Mouse (Mus musculus) hindbrain, embryonic 13.5 days (tissue): ENCODE data around the gene Fam89b. TPM values are rescaled to one million over a fixed set of nuclear protein-coding genes. Genes with fewer than 3 reads are reported as not detected.
A peak's percentile ranks its signal among the peaks of the same experiment; 100 is the strongest.

Source experiments
- ATAC-seq: fragments of 200-750 bp; cut with Nextera tagmentation; 2 replicates; pipeline ENCODE4 v1.8.0; 2017; ENCODE audit warnings: moderate TSS enrichment; ENCODE audit not compliant: low FRiP score
- H3K27ac ChIP-seq: fragments of 300-500 bp; sonication (generic); 2 replicates; pipeline ENCODE4 v1.5.1; 2015; ENCODE audit warnings: inconsistent platforms, mild to moderate bottlenecking, moderate library complexity
- H3K27me3 ChIP-seq: fragments of 300-500 bp; sonication (generic); 2 replicates; pipeline ENCODE4 v1.6.1; 2015; ENCODE audit warnings: mild to moderate bottlenecking, inconsistent platforms
- H3K36me3 ChIP-seq: fragments of 300-500 bp; sonication (generic); 2 replicates; pipeline ENCODE4 v1.6.1; 2015; ENCODE audit warnings: mild to moderate bottlenecking, inconsistent platforms
- H3K4me1 ChIP-seq: fragments of 300-500 bp; sonication (generic); replicated peaks from 2 replicates; pipeline ENCODE4 v1.6.1; 2015; ENCODE audit warnings: inconsistent platforms
- H3K4me2 ChIP-seq: fragments of 300-500 bp; sonication (generic); 2 replicates; pipeline ENCODE4 v1.6.1; 2015; ENCODE audit warnings: inconsistent platforms, mild to moderate bottlenecking, moderate library complexity
- H3K4me3 ChIP-seq: fragments of 300-500 bp; sonication (generic); 2 replicates; pipeline ENCODE4 v1.5.1; 2015; ENCODE audit warnings: mild to moderate bottlenecking, inconsistent platforms
- H3K9ac ChIP-seq: fragments of 300-500 bp; sonication (generic); 2 replicates; pipeline ENCODE4 v1.6.1; 2015; ENCODE audit warnings: mild to moderate bottlenecking, inconsistent platforms
- H3K9me3 ChIP-seq: fragments of 300-500 bp; sonication (generic); 2 replicates; pipeline ENCODE4 v1.6.1; 2016; ENCODE audit warnings: inconsistent platforms
- WGBS: fragments of 180-500 bp; shearing (Covaris S2); methylation state at CpG from one replicate; pipeline ENCODE4 v1.1.7; 2015; 5-methylcytosine and 5-hydroxymethylcytosine counted together
- polyA plus RNA-seq: library from polyadenylated mRNA; unstranded; fragments of >200 nt; fragmentation: Nextera tagmentation; extraction: Ambion mirVana; gene quantifications from 2 replicates; pipeline ENCODE4 v1.2.1, GENCODE M21; 2015

Gene Fam89b
- polyA plus RNA-seq, 1 experiment from 2014 or later: 184 TPM

DNA sequence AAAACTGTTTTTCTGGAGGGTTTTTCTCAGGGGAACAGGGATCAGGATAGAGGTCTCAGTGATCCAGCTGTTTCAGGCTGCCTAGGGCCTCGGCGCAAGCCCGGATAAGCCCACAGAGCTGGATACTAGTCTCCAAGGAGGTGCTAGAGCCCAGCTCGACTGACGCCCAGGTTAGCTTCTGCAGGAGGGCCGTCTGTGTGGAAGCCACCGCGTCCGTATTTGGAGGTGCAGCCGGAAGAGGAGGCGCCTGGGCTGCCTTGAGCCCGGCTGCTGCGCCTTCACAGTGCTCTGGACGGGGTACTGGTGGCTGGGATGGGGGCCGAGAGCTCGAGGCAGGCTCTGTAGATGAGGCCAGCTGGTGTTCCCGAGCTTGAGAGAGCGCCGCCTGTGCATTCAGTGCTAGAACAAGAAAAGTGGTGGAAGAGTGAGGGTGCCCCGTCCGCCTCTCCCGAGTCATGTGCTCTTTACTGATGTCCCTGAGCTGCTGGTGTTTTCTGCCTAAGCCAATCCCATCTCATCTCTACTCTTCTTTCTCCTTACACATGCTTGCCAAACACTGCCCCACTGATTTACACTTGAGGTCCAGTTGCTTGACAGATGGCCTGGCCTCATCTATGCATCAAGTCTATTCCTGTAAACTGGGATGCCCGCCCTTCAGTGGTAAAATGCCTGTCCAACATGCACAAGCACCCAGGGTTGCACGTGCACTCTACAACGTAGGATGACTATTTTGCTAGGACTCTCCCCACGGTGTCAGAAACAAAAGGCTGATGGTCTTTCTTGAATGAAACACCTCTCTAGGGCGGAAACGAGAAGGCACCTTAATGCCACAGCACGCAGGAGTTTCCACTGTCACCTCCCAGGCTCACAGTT is 1.1 kb upstream of the Fam89b start:
- Histone ChIP-seq H3K9me3 (no peaks in the 10 kb centered on the region), H3K4me2 (peak overlapping the region; percentile 99), H3K4me3 (peak overlapping the region; percentile 96), H3K27me3 (peaks cover 15% of the 10 kb centered on the region), H3K36me3 (peaks cover 6% of the 10 kb centered on the region), H3K27ac (peak overlapping the region; percentile 98), H3K4me1 (peaks cover 54% of the 10 kb centered on the region), H3K9ac (peak overlapping the region; percentile 84)
- 78% methylated on average over 29 of the region's 29 CpGs for WGBS
- ATAC-seq: no peak

DNA sequence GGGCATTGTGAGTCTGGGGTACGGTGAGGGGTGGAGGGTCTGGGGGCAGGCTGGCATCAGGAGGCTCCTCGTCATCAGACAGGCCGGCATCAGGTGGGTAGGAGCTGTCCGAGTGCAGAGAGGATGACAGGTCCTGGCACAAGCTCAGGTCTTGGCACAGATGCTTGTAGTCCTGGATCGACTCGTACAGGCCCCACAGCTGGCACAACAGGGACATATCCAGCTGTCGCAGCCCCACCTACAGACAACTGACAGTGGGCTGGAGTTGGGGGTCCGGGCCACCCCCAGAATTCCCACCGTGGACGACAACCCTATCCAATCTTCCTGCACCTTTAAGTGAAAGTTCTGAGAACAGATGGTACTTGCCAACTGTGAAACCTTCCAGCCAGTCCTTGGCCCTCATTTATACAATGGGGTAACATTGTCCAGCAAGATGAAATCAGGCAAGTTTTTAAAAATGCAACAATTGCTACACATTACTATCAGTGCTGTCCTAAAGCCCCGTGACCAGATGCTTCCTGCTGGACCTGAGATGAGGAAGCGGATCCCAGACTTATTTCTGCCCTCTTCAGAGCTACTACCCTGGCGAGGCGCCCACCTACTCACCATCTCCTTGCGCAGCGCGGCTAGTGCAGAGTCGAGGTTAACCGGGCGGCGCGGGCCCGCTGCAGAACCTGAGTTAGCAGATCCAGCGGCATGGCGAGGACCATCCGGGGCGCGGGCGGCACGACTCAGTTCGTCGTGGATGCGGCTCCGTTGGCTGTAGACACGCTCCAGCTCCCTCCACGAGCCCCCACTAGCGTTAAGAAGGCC is 616 bp downstream of the Fam89b start:
- Histone ChIP-seq H3K27me3 (no peaks in the 10 kb centered on the region; the same call in 1 of the 2 replicates), H3K4me3 (peak overlapping the region; percentile 96)
- 7% methylated on average over 37 of the region's 37 CpGs for WGBS

DNA sequence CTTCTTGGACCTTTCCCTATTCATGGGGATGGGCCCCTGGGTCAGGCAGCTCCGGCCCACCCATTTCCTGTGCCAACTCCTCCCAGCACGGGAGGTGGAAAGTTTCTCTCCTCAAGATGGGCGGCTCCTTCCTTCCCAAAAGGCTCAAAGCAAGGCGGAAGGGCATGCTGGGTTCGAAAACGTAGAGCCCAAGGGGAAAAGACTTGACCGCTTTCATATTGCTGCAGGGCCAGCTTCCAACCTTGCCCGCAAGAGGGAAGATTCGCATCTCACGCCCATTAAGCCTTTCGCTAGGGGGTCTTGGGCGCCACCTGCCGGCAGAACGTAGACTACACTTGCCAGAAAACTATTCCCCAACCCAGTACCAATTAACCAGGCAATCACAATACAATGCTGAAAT is 1.8 kb downstream of the Fam89b start:
- peaks cover 30% of the 10 kb centered on the region for H3K36me3 ChIP-seq
- H3K4me3 ChIP-seq: peak overlapping the region; percentile 96
- H3K27me3 ChIP-seq: no peaks in the 10 kb centered on the region
- no peak for ATAC-seq
- H3K9ac ChIP-seq: peak overlapping the region; percentile 100
- H3K4me2 ChIP-seq: peak overlapping the region; percentile 99
- H3K4me1 ChIP-seq: peaks cover 67% of the 10 kb centered on the region
- H3K9me3 ChIP-seq: no peaks in the 10 kb centered on the region
- peak overlapping the region; percentile 98 for H3K27ac ChIP-seq
- 3% methylated on average over 14 of the region's 14 CpGs for WGBS

More for the DNA sequence above, 616 bp downstream of the Fam89b start:
- Histone ChIP-seq H3K4me2 (peak overlapping the region; percentile 99), H3K9me3 (no peaks in the 10 kb centered on the region), H3K4me1 (peaks cover 67% of the 10 kb centered on the region), H3K27ac (peak overlapping the region; percentile 98), H3K9ac (peak overlapping the region; percentile 100), H3K36me3 (peaks cover 22% of the 10 kb centered on the region)
- peak; percentile 23 for ATAC-seq

DNA sequence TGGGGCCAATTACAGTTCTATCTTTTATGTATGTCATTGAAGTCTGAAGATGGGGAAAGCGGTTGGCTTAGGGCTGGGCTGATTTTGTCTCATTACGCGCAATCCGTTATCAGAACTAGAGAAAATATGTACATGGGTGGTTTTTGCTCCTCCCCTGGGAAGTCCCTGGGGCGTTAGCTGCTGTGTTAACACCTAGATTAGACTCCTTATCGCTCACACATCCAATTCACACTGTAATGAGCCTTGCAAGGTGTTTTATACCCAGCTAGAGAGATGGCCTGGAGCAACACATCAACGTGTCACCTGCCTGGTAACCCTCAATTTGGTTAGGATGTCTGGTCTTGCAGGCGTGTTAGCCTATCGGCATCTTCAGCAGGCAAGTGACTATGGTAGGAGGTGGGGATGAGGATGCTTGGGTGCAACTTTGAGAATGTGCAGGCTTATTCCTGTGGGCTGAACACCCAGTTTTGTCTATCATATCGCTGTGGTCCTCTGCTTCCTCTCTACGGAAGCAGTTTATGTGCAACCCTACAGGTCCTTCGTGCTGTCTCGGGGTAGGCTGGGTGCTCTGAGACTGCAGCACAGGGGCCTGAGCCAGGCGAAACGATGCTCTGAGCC is 2.4 kb downstream of the Fam89b start:
- H3K9ac ChIP-seq: peak overlapping the region; percentile 100
- H3K36me3 ChIP-seq: peaks cover 36% of the 10 kb centered on the region
- H3K4me1 ChIP-seq: peaks cover 67% of the 10 kb centered on the region
- no peak for ATAC-seq
- no peaks in the 10 kb centered on the region for H3K9me3 ChIP-seq
- H3K4me2 ChIP-seq: peak overlapping the region; percentile 99
- peak overlapping the region; percentile 96 for H3K4me3 ChIP-seq
- H3K27me3 ChIP-seq: no peaks in the 10 kb centered on the region
- peak overlapping the region; percentile 44; the same call in 1 of the 2 replicates for H3K27ac ChIP-seq
- WGBS: 82% methylated on average over 15 of the region's 15 CpGs

DNA sequence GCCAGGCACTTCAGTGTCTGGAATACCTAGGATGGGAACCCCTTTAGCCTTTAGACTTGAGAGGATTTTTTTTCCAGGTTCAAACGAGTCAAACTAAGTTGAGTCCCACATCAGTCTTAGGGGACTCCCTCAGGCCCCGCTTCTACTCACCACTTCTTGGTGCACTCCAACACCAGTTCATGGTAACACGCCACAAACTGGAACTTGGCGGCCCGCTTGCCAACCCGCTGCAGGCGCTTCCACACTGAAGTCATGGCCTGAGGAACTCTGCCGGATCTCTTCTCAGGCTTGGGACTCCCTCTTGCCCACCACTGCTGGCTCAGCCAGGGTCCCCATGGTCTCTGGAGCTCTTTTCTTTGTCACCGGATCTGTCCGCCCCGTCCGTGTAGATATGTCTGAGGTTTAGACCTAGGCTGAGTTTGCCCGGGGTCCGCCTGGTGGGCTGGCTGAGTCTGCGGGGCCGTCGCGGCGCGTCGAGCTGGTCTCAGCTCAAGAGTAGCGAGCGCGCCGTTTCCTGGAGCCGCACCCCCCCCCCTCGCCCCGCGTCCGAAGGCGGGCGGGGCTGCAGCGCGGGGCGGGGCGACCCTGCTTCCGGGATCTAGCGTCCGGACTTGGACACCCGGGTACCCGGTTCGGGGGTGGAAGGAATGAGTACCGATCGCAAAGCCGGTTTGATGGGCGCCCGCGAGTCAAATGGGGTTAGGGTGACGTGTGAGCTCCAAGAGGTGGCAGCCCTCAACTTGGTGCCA is 3.5 kb downstream of the Fam89b start, which contains the start of gene Ehbp1l1:
TSS of gene Ehbp1l1 (minus strand) at position 551 of the 749 bp plus-strand sequence.
- H3K36me3 ChIP-seq: peaks cover 47% of the 10 kb centered on the region

DNA sequence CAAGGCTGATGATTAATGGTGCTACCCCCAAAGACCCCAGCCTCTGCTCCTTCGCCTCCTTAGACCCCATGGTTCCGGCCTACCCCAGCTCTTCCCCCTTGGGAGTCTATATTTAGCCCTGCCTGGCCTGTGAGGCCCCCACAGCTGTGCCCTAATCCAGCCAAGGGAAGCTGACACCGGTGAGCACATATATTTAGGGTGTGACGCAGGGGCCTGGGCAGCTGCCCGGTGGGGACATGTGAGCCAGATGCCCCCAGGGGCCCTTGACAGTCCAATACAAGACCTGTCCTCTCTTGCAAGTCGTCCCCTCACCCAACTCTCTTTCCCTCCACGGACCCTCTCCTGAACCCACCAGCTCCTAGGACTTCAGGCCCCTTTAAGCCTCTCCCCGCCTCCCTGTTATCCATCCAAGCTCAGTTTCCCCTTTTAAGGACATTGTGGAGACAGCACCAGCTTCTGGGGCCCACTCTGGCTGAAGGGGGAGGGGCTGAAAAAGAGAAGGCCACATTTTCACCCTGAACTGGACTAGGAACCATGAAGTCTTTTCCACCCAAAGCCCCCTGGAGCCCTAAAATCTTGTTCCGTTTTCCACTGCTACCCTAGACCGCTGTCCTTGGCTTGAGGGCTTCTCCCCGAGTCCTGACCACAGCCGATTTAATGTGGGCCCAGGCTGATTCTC is 4.3 kb downstream of the Fam89b start:
- 77% methylated on average over 12 of the region's 12 CpGs for WGBS
- peaks cover 52% of the 10 kb centered on the region for H3K4me1 ChIP-seq
- peak overlapping the region; percentile 96 for H3K4me3 ChIP-seq
- H3K27ac ChIP-seq: no peak overlapping the region
- no peaks in the 10 kb centered on the region for H3K27me3 ChIP-seq
- ATAC-seq: no peak
- peak overlapping the region; percentile 99 for H3K4me2 ChIP-seq
- no peaks in the 10 kb centered on the region for H3K9me3 ChIP-seq
- peak overlapping the region; percentile 100 for H3K9ac ChIP-seq
- H3K36me3 ChIP-seq: peaks cover 55% of the 10 kb centered on the region

More for the DNA sequence above, 3.5 kb downstream of the Fam89b start, which contains the start of gene Ehbp1l1:
- Histone ChIP-seq H3K27ac (0 out of 2 replicates have a peak within 1 kb of the TSS, but pooled peaks have one; percentile 44), H3K4me3 (peak within 1 kb of the TSS; percentile 96), H3K9ac (peak within 1 kb of the TSS; percentile 100), H3K4me2 (peak within 1 kb of the TSS; percentile 99), H3K4me1 (peaks cover 60% of the 10 kb centered on the region), H3K9me3 (no peaks in the 10 kb centered on the region), H3K27me3 (no peaks in the 10 kb centered on the region)
- WGBS: 17% methylated on average over 45 of the region's 49 CpGs
- no peak for ATAC-seq

DNA sequence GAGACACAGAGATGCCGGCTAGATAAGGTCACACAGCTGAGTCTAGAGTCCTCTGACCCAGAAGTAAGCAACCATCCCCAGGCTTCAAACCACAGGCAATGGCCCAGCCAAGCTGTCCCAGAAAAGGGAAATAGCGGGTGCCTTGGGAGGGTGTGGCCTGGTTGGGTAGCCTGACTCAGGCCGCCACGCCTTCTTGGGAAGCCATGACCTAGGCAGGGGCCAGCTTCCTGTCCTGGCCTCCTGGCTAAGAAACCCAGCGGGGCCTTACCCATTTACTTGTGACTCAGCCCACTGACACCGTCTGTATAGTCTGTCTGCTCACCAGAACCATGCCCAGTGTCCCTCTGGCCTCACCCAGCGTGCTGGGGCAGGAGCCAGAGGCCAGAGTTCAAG is 4.9 kb downstream of the Fam89b start:
- H3K4me3 ChIP-seq: peak overlapping the region; percentile 96; the same call in 1 of the 2 replicates
- H3K36me3 ChIP-seq: peaks cover 61% of the 10 kb centered on the region
- peak overlapping the region; percentile 100 for H3K9ac ChIP-seq
- no peaks in the 10 kb centered on the region for H3K27me3 ChIP-seq
- H3K27ac ChIP-seq: no peak overlapping the region
- H3K4me1 ChIP-seq: peaks cover 46% of the 10 kb centered on the region
- H3K9me3 ChIP-seq: no peaks in the 10 kb centered on the region
- no peak for ATAC-seq
- H3K4me2 ChIP-seq: peak overlapping the region; percentile 99
- WGBS: 67% methylated on average over 7 of the region's 7 CpGs

DNA sequence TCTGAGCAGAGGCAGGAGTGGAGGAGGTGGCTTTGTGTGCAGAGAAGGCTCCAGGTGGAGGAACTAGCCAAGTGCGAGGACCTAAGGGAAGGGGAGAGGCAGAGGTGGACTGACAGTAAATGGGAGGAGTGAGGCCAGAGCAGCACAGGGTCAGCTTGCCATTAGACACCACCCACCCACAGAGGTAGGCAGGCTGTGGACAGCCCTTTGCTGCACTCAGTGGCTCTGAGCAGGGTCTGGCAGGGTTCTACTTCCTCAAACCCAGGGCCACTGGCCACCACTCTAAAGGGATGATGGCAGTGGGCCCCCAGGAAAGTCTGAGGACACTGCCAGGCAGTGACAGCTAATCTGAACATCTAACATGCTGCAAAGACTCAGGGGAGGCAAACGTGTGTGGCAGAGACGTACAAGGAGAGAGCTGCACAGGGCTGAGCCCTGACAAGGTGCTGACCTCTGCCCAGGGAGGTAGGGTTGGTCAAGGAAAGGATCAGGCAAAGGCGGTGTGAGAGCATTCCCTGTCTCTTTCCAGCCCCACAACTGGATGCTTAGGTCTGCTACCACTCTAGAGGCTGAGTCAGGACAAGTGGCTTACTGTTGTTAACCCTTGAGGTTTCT is 5.4 kb downstream of the Fam89b start:
- Histone ChIP-seq H3K4me2 (peak overlapping the region; percentile 99; the same call in 1 of the 2 replicates), H3K9ac (peak overlapping the region; percentile 100; the same call in 1 of the 2 replicates), H3K27ac (no peak overlapping the region), H3K4me3 (no peak overlapping the region), H3K9me3 (no peaks in the 10 kb centered on the region), H3K4me1 (peaks cover 46% of the 10 kb centered on the region), H3K27me3 (no peaks in the 10 kb centered on the region), H3K36me3 (peaks cover 66% of the 10 kb centered on the region)
- ATAC-seq: no peak
- 72% methylated on average over 4 of the region's 4 CpGs for WGBS

DNA sequence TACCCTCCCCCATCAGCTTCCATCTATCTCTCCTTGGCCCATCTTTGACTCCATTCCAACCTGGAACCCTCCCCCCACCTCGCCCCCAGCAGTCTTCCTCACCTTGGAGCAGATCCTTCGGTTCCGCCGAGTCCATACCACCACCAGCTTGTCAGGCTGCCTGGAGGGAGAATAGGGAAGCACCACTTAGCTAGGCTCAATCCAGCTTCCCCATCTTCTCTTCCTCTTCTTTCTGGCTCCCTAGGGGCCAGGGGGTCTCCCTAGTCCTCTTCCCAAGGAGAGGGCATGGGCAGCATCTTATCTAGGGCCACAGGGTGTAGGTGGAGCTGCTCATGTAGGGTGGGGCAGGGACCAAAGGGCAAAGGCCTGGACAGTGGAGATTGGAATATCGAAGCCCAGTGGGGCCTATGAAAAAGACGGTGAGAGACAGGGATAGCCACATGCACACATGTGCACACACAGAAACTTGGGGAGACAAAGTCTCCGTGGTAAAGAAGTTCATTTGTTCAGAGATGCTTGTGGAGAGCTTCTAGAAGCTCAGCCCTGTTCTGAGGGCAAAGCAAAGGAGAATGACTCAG is 6.5 kb downstream of the Fam89b start:
- WGBS: 91% methylated on average over 7 of the region's 7 CpGs
- Histone ChIP-seq H3K9me3 (no peaks in the 10 kb centered on the region), H3K9ac (no peak overlapping the region; the same call in 1 of the 2 replicates), H3K4me1 (peaks cover 37% of the 10 kb centered on the region), H3K4me2 (no peak overlapping the region), H3K36me3 (peaks cover 74% of the 10 kb centered on the region), H3K4me3 (no peak overlapping the region), H3K27ac (no peak overlapping the region), H3K27me3 (no peaks in the 10 kb centered on the region)
- no peak for ATAC-seq

DNA sequence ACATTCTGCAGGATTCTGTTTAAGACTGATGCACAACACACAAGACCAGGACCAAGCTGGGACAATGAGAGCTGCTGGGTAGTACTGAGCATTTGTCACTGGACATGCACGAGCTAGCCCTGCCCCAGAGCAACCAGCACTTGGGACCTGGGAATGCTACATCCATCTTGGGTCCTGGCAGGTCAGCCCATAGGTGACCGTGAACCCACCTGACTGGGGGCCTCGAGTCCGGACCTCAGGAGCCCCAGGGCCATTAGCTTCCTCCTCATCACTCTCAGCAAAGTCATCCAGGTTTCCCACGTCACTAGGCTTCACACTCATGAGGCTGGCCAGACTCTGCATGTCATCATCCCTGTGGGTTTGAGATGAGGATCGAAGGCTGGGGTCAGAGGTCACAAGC is 8.2 kb downstream of the Fam89b start:
- Histone ChIP-seq H3K27me3 (no peaks in the 10 kb centered on the region), H3K4me1 (peaks cover 32% of the 10 kb centered on the region), H3K27ac (no peak overlapping the region), H3K36me3 (peaks cover 80% of the 10 kb centered on the region), H3K4me2 (no peak overlapping the region), H3K9ac (0 out of 2 replicates have a peak overlapping the region, but pooled peaks have one; percentile 24), H3K9me3 (no peaks in the 10 kb centered on the region), H3K4me3 (no peak overlapping the region)
- no peak for ATAC-seq
- 93% methylated on average over 6 of the region's 6 CpGs for WGBS
